Mouse (Mus musculus): ENCODE results near the gene Txnrd2. TPM values are rescaled to one million over a fixed set of nuclear protein-coding genes. Genes with fewer than 3 reads are reported as not detected.

Txnrd2 gene
- polyA plus RNA-seq, 1 experiment, result 23.4 TPM

DNA sequence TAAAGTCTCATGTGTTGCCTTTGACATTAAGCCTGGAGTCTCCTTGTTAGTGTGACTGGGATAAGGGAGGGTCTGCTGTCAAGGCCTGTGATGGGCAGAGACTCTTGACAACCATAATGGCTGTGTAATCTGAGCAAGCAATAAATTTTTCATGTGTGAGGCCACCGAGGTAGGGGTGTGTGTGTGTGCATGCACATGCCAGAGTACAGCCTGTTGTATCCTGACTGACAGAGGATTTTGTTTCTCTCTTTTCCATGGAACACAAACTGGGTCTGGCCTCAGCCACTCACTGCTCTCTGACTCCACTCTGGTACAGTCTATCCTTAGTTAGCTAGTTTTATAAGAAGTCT, 81.0 kb downstream of the Txnrd2 start:
- Histone ChIP-seq H3K4me1 (ENCODE audit: control insufficient read depth, insufficient read depth, low read length) (no peaks in the 10 kb centered on the region), H3K4me3 (ENCODE audit: insufficient read depth, low read length) (no peak overlapping the region), H3K27ac (ENCODE audit: insufficient read depth, low read depth, low read length) (no peak overlapping the region)
- TF ChIP-seq CTCF (IDR thresholded peaks at IDR 0.05; ENCODE audit: low read depth, low read length), result no peak
- no peak for TF ChIP-seq POLR2A (IDR thresholded peaks at IDR 0.05; ENCODE audit: borderline replicate concordance, low read depth, low read length)

DNA sequence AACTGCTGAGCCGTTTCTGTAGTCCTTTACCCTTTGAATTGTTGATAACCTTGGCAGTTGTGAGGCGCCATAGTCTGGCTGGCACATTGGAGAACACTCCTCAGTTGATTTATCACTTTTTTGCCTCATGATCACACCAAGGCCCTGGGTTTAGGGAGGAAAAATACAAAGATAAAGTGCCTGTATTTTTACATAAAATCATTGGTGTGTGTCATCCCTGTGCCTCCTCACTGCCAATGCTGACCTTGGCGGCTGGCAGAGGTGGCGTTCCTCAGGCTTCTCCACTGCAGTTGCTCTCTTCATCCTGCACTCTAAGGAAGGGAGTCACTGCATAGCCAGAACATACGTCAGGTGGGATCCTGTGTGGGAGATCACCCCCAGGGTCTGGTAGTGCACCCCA, 85.6 kb downstream of the Txnrd2 start:
- Histone ChIP-seq H3K27ac (ENCODE audit: insufficient read depth, low read depth, low read length) (no peak overlapping the region), H3K4me1 (ENCODE audit: control insufficient read depth, insufficient read depth, low read length) (no peaks in the 10 kb centered on the region), H3K4me3 (ENCODE audit: insufficient read depth, low read length) (no peak overlapping the region)
- TF ChIP-seq CTCF (IDR thresholded peaks at IDR 0.05; ENCODE audit: low read depth, low read length), result no peak
- TF ChIP-seq POLR2A (IDR thresholded peaks at IDR 0.05; ENCODE audit: borderline replicate concordance, low read depth, low read length), result no peak

DNA sequence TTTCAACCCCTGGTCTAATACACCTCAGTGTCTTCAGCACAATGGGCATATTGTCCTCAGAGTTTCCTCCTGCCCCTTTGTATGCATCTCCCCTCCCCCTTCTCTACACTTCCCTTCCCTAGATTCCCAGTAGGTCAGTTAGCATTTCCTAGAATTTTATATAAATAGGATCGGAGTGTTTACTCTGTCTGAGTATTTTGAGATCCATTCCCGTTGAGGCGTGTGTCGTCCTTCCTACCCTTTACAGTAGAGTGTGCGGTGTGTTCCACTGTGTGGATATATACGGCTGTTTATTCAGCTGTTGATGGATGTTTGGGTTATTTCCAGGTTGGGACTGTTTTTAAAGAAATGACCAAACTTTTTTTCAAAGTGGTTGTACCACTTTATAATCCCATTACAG, 87.3 kb downstream of the Txnrd2 start:
- Histone ChIP-seq H3K27ac (ENCODE audit: insufficient read depth, low read depth, low read length) (no peak overlapping the region), H3K4me3 (ENCODE audit: insufficient read depth, low read length) (no peak overlapping the region), H3K4me1 (ENCODE audit: control insufficient read depth, insufficient read depth, low read length) (no peaks in the 10 kb centered on the region)
- TF ChIP-seq CTCF (IDR thresholded peaks at IDR 0.05; ENCODE audit: low read depth, low read length) (no peak), POLR2A (IDR thresholded peaks at IDR 0.05; ENCODE audit: borderline replicate concordance, low read depth, low read length) (no peak)

DNA sequence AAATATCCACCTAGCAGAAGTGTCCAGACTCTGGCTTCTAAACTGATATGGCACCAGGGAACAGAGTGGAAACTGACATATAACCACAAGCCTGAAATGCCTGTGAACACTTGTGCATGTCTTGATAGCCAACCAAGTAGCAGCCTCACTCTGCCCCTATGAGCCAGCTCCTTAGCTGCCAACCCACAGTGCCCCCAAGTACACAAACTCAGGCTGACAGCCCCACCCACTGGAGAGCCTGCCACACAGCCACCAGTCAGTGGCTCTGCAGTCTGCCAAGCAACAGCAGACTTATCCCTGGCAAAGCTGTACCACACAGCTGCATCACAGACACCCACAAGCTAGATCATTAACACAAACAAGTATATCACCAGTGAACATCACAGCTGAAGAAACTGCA, 91.9 kb downstream of the Txnrd2 start:
- no peak overlapping the region for H3K27ac ChIP-seq (ENCODE audit: insufficient read depth, low read depth, low read length)
- no peak overlapping the region for H3K4me3 ChIP-seq (ENCODE audit: insufficient read depth, low read length)
- TF ChIP-seq POLR2A (IDR thresholded peaks at IDR 0.05; ENCODE audit: borderline replicate concordance, low read depth, low read length) (no peak), CTCF (IDR thresholded peaks at IDR 0.05; ENCODE audit: low read depth, low read length) (no peak)
- no peaks in the 10 kb centered on the region for H3K4me1 ChIP-seq (ENCODE audit: control insufficient read depth, insufficient read depth, low read length)

DNA sequence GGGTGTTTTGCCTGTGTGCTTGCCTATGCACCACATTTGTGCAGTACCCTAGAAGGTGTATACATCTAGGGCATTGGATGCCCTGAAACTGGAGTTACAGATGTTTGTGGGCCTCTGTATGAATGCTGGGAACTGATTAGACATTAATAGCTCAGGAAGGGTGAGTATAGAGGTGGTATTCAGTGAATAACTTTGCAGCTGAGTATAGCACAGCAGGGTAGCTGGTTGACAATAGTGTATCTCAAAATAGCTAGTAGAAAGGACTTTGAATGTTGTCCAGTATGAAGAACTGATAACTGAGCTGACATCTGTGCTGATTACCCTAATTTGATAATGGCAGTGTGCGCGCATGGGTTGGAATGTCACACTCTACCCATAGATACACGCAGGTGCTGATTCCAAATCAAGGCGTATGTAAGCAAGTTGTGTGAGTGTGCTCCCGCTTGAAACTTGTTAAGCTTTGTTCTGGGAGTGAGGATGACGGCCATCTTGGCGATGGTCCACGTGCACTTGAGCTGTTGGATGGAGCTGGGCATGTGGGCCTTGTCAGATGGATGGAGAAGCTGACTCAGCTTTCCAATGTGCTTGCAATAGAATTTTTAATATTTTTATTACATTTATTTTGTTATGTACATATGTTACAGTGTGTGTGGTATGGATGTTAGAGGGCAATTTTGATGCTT, 97.5 kb downstream of the Txnrd2 start:
- H3K4me1 ChIP-seq (ENCODE audit: control insufficient read depth, insufficient read depth, low read length), result peaks cover 1% of the 10 kb centered on the region; the same call in 1 of the 2 replicates
- no peak for TF ChIP-seq POLR2A (IDR thresholded peaks at IDR 0.05; ENCODE audit: borderline replicate concordance, low read depth, low read length)
- TF ChIP-seq CTCF (IDR thresholded peaks at IDR 0.05; ENCODE audit: low read depth, low read length), result no peak
- H3K4me3 ChIP-seq (ENCODE audit: insufficient read depth, low read length), result no peak overlapping the region
- H3K27ac ChIP-seq (ENCODE audit: insufficient read depth, low read depth, low read length), result no peak overlapping the region

DNA sequence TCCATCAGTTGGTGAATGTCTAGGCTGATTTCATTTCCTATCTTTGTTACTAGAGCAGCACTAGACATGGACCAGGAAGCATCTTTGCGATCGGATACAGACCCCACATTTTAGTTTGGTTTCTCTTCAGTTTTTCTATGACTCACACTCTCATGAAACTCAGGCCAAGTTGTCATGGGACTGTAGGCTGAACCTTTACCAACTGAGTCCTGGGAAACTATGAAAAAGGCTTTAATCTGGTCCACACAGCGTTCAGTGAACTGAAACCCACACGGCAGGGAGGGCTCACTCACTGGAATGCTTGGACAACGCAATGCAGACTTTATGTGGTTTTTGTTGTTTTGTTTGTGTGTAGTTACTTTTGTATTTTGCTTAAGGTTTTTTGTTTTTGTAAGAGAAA, 102.5 kb downstream of the Txnrd2 start:
- Histone ChIP-seq H3K4me3 (ENCODE audit: insufficient read depth, low read length) (no peak overlapping the region), H3K27ac (ENCODE audit: insufficient read depth, low read depth, low read length) (no peak overlapping the region), H3K4me1 (ENCODE audit: control insufficient read depth, insufficient read depth, low read length) (peaks cover 2% of the 10 kb centered on the region; the same call in 1 of the 2 replicates)
- TF ChIP-seq CTCF (IDR thresholded peaks at IDR 0.05; ENCODE audit: low read depth, low read length) (no peak), POLR2A (IDR thresholded peaks at IDR 0.05; ENCODE audit: borderline replicate concordance, low read depth, low read length) (no peak)

Other genes starting within 250 kb of the Txnrd2 start
- not detected in 2 replicates for gene Ccdc188, start 208.5 kb upstream of the Txnrd2 start, polyA plus RNA-seq (2012; ENCODE audit: insufficient read depth, insufficient read length, missing spikeins)
- 10.8 and 14.3 TPM in 2 replicates for gene Zdhhc8, start 191.2 kb upstream of the Txnrd2 start, polyA plus RNA-seq (2012; ENCODE audit: insufficient read depth, insufficient read length, missing spikeins)
- gene Trmt2a, start 177.7 kb upstream of the Txnrd2 start, polyA plus RNA-seq (2012; ENCODE audit: insufficient read depth, insufficient read length, missing spikeins), result 64.4 and 64.9 TPM in 2 replicates
- gene Ranbp1, start 177.7 kb upstream of the Txnrd2 start, polyA plus RNA-seq (2012; ENCODE audit: insufficient read depth, insufficient read length, missing spikeins), result 85.0 and 105 TPM in 2 replicates
- 5.3 and 11.4 TPM in 2 replicates for gene Gm49776, start 168.1 kb upstream of the Txnrd2 start, polyA plus RNA-seq (2012; ENCODE audit: insufficient read depth, insufficient read length, missing spikeins)
- gene Dgcr8, start 137.1 kb upstream of the Txnrd2 start, polyA plus RNA-seq (2012; ENCODE audit: insufficient read depth, insufficient read length, missing spikeins), result 19.8 and 21.4 TPM in 2 replicates
- 26.3 and 33.0 TPM in 2 replicates for gene Tango2, start 78.3 kb upstream of the Txnrd2 start, polyA plus RNA-seq (2012; ENCODE audit: insufficient read depth, insufficient read length, missing spikeins)
- gene Arvcf, start 78.2 kb upstream of the Txnrd2 start, polyA plus RNA-seq (2012; ENCODE audit: insufficient read depth, insufficient read length, missing spikeins), result 1.8 and 3.5 TPM in 2 replicates
- 93.3 and 99.6 TPM in 2 replicates for gene Comt, start 468 bp downstream of the Txnrd2 start, polyA plus RNA-seq (2012; ENCODE audit: insufficient read depth, insufficient read length, missing spikeins)
- 1.1 and 1.8 TPM in 2 replicates for gene Gnb1l, start 72.3 kb downstream of the Txnrd2 start, polyA plus RNA-seq (2012; ENCODE audit: insufficient read depth, insufficient read length, missing spikeins)
- 0.94 and 1.9 TPM in 2 replicates for gene Rtl10, start 72.5 kb downstream of the Txnrd2 start, polyA plus RNA-seq (2012; ENCODE audit: insufficient read depth, insufficient read length, missing spikeins)
- not detected in 2 replicates for gene Tbx1, start 164.3 kb downstream of the Txnrd2 start, polyA plus RNA-seq (2012; ENCODE audit: insufficient read depth, insufficient read length, missing spikeins)
- not detected in 2 replicates for gene Gp1bb, start 196.0 kb downstream of the Txnrd2 start, polyA plus RNA-seq (2012; ENCODE audit: insufficient read depth, insufficient read length, missing spikeins)
- not detected in 2 replicates for gene Gm49601, start 200.0 kb downstream of the Txnrd2 start, polyA plus RNA-seq (2012; ENCODE audit: insufficient read depth, insufficient read length, missing spikeins)
- 0.60 and 0.83 TPM in 2 replicates for gene Sept5, start 203.6 kb downstream of the Txnrd2 start, polyA plus RNA-seq (2012; ENCODE audit: insufficient read depth, insufficient read length, missing spikeins)